Mouse (Mus musculus): ENCODE results near the gene Stradb.

- TF ChIP-seq ZC3H11A (IDR thresholded peaks at IDR 0.05; ENCODE audit: borderline replicate concordance, low read depth, low read length) = no peak
- TF ChIP-seq MAFK (IDR thresholded peaks at IDR 0.05; ENCODE audit: insufficient read depth, low read depth, low read length) = no peak
Observed at GRCm38 (mm10) chr1:58957931-58958330, 15.4 kb upstream of the Stradb start.

Data from ES-E14 (cell line).